Mouse (Mus musculus) CH12.LX (cell line): ENCODE measurements around the gene Adad2. TPM values are rescaled to one million over a fixed set of nuclear protein-coding genes. Genes with fewer than 3 reads are reported as not detected.
A peak's percentile ranks its signal among the peaks of the same experiment; 100 is the strongest.

Source experiments
- DNase-seq: peaks from one replicate; pipeline ENCODE4 v3.0.0-alpha.2; 2013; ENCODE audit errors: extremely low read depth
- H3K27ac ChIP-seq: 2 replicates; pipeline ENCODE4 v1.5.1; 2012; ENCODE audit warnings: low read depth, mild to moderate bottlenecking, control low read depth, moderate library complexity; ENCODE audit not compliant: insufficient read depth
- H3K27me3 ChIP-seq: replicated peaks from 2 replicates; pipeline ENCODE3; 2012; ENCODE audit warnings: inconsistent platforms
- H3K36me3 ChIP-seq, 2 experiments: replicated peaks in 1 of 2; 2 replicates each; pipeline versions ENCODE3 to v1.6.1; 2012; ENCODE audit warnings: inconsistent platforms in 1 of 2, low read length in 1 of 2, mild to moderate bottlenecking in 1 of 2, mixed read lengths in 1 of 2, moderate library complexity in 1 of 2; ENCODE audit not compliant: control insufficient read depth in 1 of 2, insufficient read depth in 1 of 2
- H3K4me1 ChIP-seq, 2 experiments: 2 replicates each; pipeline ENCODE4 v1.6.1; 2012; ENCODE audit warnings: inconsistent platforms in 1 of 2, moderate library complexity in 1 of 2; ENCODE audit not compliant: insufficient read depth in 2 of 2, control insufficient read depth in 1 of 2
- H3K4me2 ChIP-seq: 2 replicates; pipeline ENCODE4 v1.6.1; 2012; ENCODE audit warnings: low read depth, mild to moderate bottlenecking, control low read depth; ENCODE audit not compliant: poor library complexity, insufficient read depth, severe bottlenecking
- H3K4me3 ChIP-seq, 3 experiments: fragments of 150-350 bp in 1 of 3; sonication (generic) in 1 of 3; replicated peaks in 1 of 3; 2 replicates each; pipeline versions ENCODE3 to v1.5.1; 2011 to 2012; ENCODE audit warnings: low read depth in 2 of 3, low read length in 2 of 3, mild to moderate bottlenecking in 2 of 3, moderate library complexity in 2 of 3, control low read depth in 1 of 3, improper control_type of control experiment in 1 of 3, inconsistent platforms in 1 of 3, mixed read lengths in 1 of 3; ENCODE audit not compliant: poor library complexity in 1 of 3
- H3K79me2 ChIP-seq: replicated peaks from 2 replicates; pipeline ENCODE4 v1.6.1; 2012; ENCODE audit warnings: mild to moderate bottlenecking, moderate library complexity; ENCODE audit not compliant: control insufficient read depth, poor library complexity, insufficient read depth, severe bottlenecking; ENCODE audit errors: extremely low read depth
- H3K9ac ChIP-seq: 2 replicates; pipeline ENCODE4 v1.6.1; 2012; ENCODE audit warnings: low read depth, mild to moderate bottlenecking, control low read depth, moderate library complexity; ENCODE audit not compliant: insufficient read depth
- H3K9me3 ChIP-seq: replicated peaks from 2 replicates; pipeline ENCODE3; 2012; ENCODE audit warnings: low read length, inconsistent platforms, mixed read lengths
- BHLHE40 ChIP-seq: IDR thresholded peaks from 2 replicates; pipeline ENCODE4 v1.6.1; 2011; ENCODE audit warnings: mild to moderate bottlenecking, low read depth, low read length, improper control_type of control experiment
- CHD1 ChIP-seq: IDR thresholded peaks from 2 replicates; pipeline ENCODE4 v1.6.1; 2012; ENCODE audit warnings: low read depth, low read length, improper control_type of control experiment, inconsistent platforms
- CTCF ChIP-seq, 2 experiments: IDR thresholded peaks in 1 of 2; conservative IDR thresholded peaks in 1 of 2; 2 replicates each; pipeline ENCODE4 v1.5.1; 2011 to 2012; ENCODE audit warnings: low read depth in 2 of 2, low read length in 2 of 2, improper control_type of control experiment in 1 of 2, inconsistent platforms in 1 of 2, mild to moderate bottlenecking in 1 of 2, moderate library complexity in 1 of 2
- ELF1 ChIP-seq: IDR thresholded peaks from 2 replicates; pipeline ENCODE4 v1.6.1; 2014; ENCODE audit warnings: low read depth, mild to moderate bottlenecking, inconsistent platforms, low read length, improper control_type of control experiment
- ETS1 ChIP-seq: conservative IDR thresholded peaks from 2 replicates; pipeline ENCODE4 v1.6.1; 2012; ENCODE audit warnings: low read depth, mild to moderate bottlenecking, inconsistent platforms, low read length, improper control_type of control experiment, moderate library complexity
- HCFC1 ChIP-seq: IDR thresholded peaks from 2 replicates; pipeline ENCODE4 v1.6.1; 2012; ENCODE audit warnings: low read depth, mild to moderate bottlenecking, inconsistent platforms, low read length, improper control_type of control experiment
- IRF4 ChIP-seq: IDR thresholded peaks from 2 replicates; pipeline ENCODE4 v1.6.1; 2014; ENCODE audit warnings: low read depth, mild to moderate bottlenecking, inconsistent platforms, low read length, improper control_type of control experiment
- KAT2A ChIP-seq: IDR thresholded peaks from 2 replicates; pipeline ENCODE4 v1.6.1; 2012; ENCODE audit warnings: low read length, improper control_type of control experiment, inconsistent platforms; ENCODE audit not compliant: insufficient replicate concordance
- MAX ChIP-seq: IDR thresholded peaks from 2 replicates; pipeline ENCODE4 v1.6.1; 2011; ENCODE audit warnings: low read length, improper control_type of control experiment
- MAZ ChIP-seq: IDR thresholded peaks from 2 replicates; pipeline ENCODE4 v1.6.1; 2012; ENCODE audit warnings: low read depth, mild to moderate bottlenecking, inconsistent platforms, low read length, improper control_type of control experiment, moderate library complexity
- MEF2A ChIP-seq: IDR thresholded peaks from 2 replicates; pipeline ENCODE4 v1.6.1; 2014; ENCODE audit warnings: low read depth, mild to moderate bottlenecking, inconsistent platforms, low read length, improper control_type of control experiment, borderline replicate concordance
- MXI1 ChIP-seq: IDR thresholded peaks from 2 replicates; pipeline ENCODE4 v1.6.1; 2011; ENCODE audit warnings: mild to moderate bottlenecking, low read depth, low read length, improper control_type of control experiment
- MYC ChIP-seq: IDR thresholded peaks from 2 replicates; pipeline ENCODE4 v1.6.1; 2011; ENCODE audit warnings: low read depth, mild to moderate bottlenecking, improper control_type of control experiment, low read length
- NELFE ChIP-seq: IDR thresholded peaks from 2 replicates; pipeline ENCODE4 v1.6.1; 2011; ENCODE audit warnings: low read depth, low read length, improper control_type of control experiment
- NRF1 ChIP-seq: IDR thresholded peaks from 2 replicates; pipeline ENCODE4 v1.6.1; 2014; ENCODE audit warnings: low read depth, mild to moderate bottlenecking, inconsistent platforms, low read length, improper control_type of control experiment, moderate library complexity
- PAX5 ChIP-seq: IDR thresholded peaks from 2 replicates; pipeline ENCODE4 v1.6.1; 2012; ENCODE audit warnings: low read length, inconsistent platforms, mixed read lengths
- POLR2A ChIP-seq: IDR thresholded peaks from 2 replicates; pipeline ENCODE4 v1.6.1; 2011; ENCODE audit warnings: low read depth, mild to moderate bottlenecking, improper control_type of control experiment, low read length
- RCOR1 ChIP-seq: conservative IDR thresholded peaks from 2 replicates; pipeline ENCODE4 v1.6.1; 2012; ENCODE audit warnings: low read depth, mild to moderate bottlenecking, inconsistent platforms, low read length, improper control_type of control experiment
- SIN3A ChIP-seq: IDR thresholded peaks from 2 replicates; pipeline ENCODE4 v1.6.1; 2012; ENCODE audit warnings: low read length, improper control_type of control experiment, inconsistent platforms
- TCF12 ChIP-seq: IDR thresholded peaks from 2 replicates; pipeline ENCODE4 v1.6.1; 2014; ENCODE audit warnings: low read depth, mild to moderate bottlenecking, inconsistent platforms, low read length, improper control_type of control experiment
- USF1 ChIP-seq: IDR thresholded peaks from 2 replicates; pipeline ENCODE4 v1.6.1; 2014; ENCODE audit warnings: low read depth, mild to moderate bottlenecking, inconsistent platforms, low read length, improper control_type of control experiment
- USF2 ChIP-seq: conservative IDR thresholded peaks from 2 replicates; pipeline ENCODE4 v1.6.1; 2011; ENCODE audit warnings: low read depth, low read length, improper control_type of control experiment
- ZKSCAN1 ChIP-seq: IDR thresholded peaks from 2 replicates; pipeline ENCODE4 v1.6.1; 2012; ENCODE audit warnings: low read depth, inconsistent platforms, low read length, improper control_type of control experiment, borderline replicate concordance
- ZMIZ1 ChIP-seq: IDR thresholded peaks from 2 replicates; pipeline ENCODE4 v1.6.1; 2012; ENCODE audit warnings: low read depth, mild to moderate bottlenecking, inconsistent platforms, low read length, improper control_type of control experiment
- dilution Hi-C: fragments of 300-500 bp; cut with MboI; formaldehyde crosslinking; loops from 2 replicates; pipeline ENCODE4 v1.14.3; 2020; ENCODE audit warnings: low sequenced_read_pairs; ENCODE audit not compliant: extremely low pct_unique_long_range_greater_than_20kb, extremely low pct_ligation_motif_present
- in situ Hi-C: fragments of 300-500 bp; cut with MboI; formaldehyde crosslinking; loops from 3 replicates; pipeline ENCODE4 v1.14.3; 2019; ENCODE audit warnings: low sequenced_read_pairs, low pct_ligation_motif_present, low pct_unique_long_range_greater_than_20kb, mixed read lengths
- polyA plus RNA-seq: library from polyadenylated mRNA; unstranded; fragments of >175 nt; gene quantifications from 2 replicates; pipeline ENCODE4 v1.2.1, GENCODE M21; 2012; ENCODE audit warnings: low read depth; ENCODE audit not compliant: insufficient read length
- total RNA-seq, 2 experiments: library from RNA; depleted of rRNA; stranded (reverse); fragments of 300-350 nt in 1 of 2; fragments of >200 nt in 1 of 2; gene quantifications; 2 replicates each; pipeline ENCODE4 v1.2.3; 2012 to 2014

Gene Adad2
- total and polyA plus RNA-seq, 3 experiments, result not detected

GRCm38 (mm10) chr8:119574437-119575365 is 37.8 kb upstream of the Adad2 start, which contains the start of the genes Hsdl1 and Dnaaf1:
TSS of gene Hsdl1 (minus strand) at chr8:119575183.
TSS of gene Dnaaf1 (plus strand) at chr8:119575235.
- peaks cover 0 to 2% of the 10 kb centered on the region in 2 experiments for H3K36me3 ChIP-seq
- peaks cover 3 to 17% of the 10 kb centered on the region in 2 experiments; a peak in 3 of 4 replicates for H3K4me1 ChIP-seq
- peak; percentile 83 for DNase-seq
- peak within 1 kb of the TSS; percentile 36 for H3K9ac ChIP-seq
- dilution Hi-C loops, result no loop called here
- 0 out of 2 replicates have a peak, but pooled peaks have one; percentile 23 for TF ChIP-seq KAT2A
- peak; percentile 57; the same call in 1 of the 2 replicates for TF ChIP-seq ELF1
- TF ChIP-seq HCFC1, result peak; percentile 43
- no peak for TF ChIP-seq MEF2A
- TF ChIP-seq CHD1, result no peak
- TF ChIP-seq RCOR1, result 0 out of 2 replicates have a peak, but pooled peaks have one; percentile 23
- peak; percentile 67; the same call in 1 of the 2 replicates for TF ChIP-seq MAZ
- TF ChIP-seq PAX5, result no peak
- TF ChIP-seq CTCF (conservative IDR thresholded peaks at IDR 0.05 in 1 of 2, IDR thresholded peaks at IDR 0.05 in 1 of 2; ENCODE audit: low read depth in 2 of 2, low read length in 2 of 2), result no peak
- peak; percentile 92 for TF ChIP-seq USF1
- peak; percentile 96 for TF ChIP-seq MXI1
- peak; percentile 62; the same call in 1 of the 2 replicates for TF ChIP-seq USF2
- TF ChIP-seq MYC, result no peak
- peak; percentile 97 for TF ChIP-seq BHLHE40
- peak; percentile 55; the same call in 1 of the 2 replicates for TF ChIP-seq ZMIZ1
- TF ChIP-seq SIN3A, result peak; percentile 69; the same call in 1 of the 2 replicates
- TF ChIP-seq ETS1, result 0 out of 2 replicates have a peak, but pooled peaks have one; percentile 16
- peak; percentile 57; the same call in 1 of the 2 replicates for TF ChIP-seq TCF12
- peak; percentile 94 for TF ChIP-seq NRF1
- TF ChIP-seq ZKSCAN1, result no peak
- peak; percentile 64; the same call in 1 of the 2 replicates for TF ChIP-seq POLR2A
- TF ChIP-seq IRF4, result peak; percentile 62; the same call in 1 of the 2 replicates
- peak; percentile 73 for TF ChIP-seq NELFE
- peak; percentile 77 for TF ChIP-seq MAX
- H3K4me2 ChIP-seq, result peak within 1 kb of the TSS; percentile 73
- H3K27me3 ChIP-seq, result peaks cover 55% of the 10 kb centered on the region
- H3K4me3 ChIP-seq, result peak within 1 kb of the TSS; percentile 54 to 69 (median 66)
- no peak within 1 kb of the TSS for H3K27ac ChIP-seq
- in situ Hi-C loops, result no loop called here
- H3K9me3 ChIP-seq, result no peaks in the 10 kb centered on the region
- no peaks in the 10 kb centered on the region for H3K79me2 ChIP-seq
